Mouse (Mus musculus) liver, embryonic 11.5 days (tissue): Measurements from ENCODE around the gene 1110004F10Rik. TPM values are rescaled to one million over a fixed set of nuclear protein-coding genes. Genes with fewer than 3 reads are reported as not detected.
"Not testable (repeated sequence)": the region's sequence is repeated elsewhere in the genome, so short reads cannot be mapped to it uniquely, and the experiment has no call there.

Experiments
- ATAC-seq: fragments of 200-750 bp; cut with Nextera tagmentation; replicated peaks from 2 replicates; pipeline ENCODE4 v1.8.0; 2017; ENCODE audit warnings: moderate number of reproducible peaks, mild to moderate bottlenecking, moderate TSS enrichment, moderate library complexity; ENCODE audit not compliant: low FRiP score
- DNase-seq: peaks from one replicate; pipeline ENCODE4 v3.0.0-alpha.2; 2017; ENCODE audit warnings: low spot score
- H3K27ac ChIP-seq: fragments of 300-500 bp; sonication (generic); 2 replicates; pipeline ENCODE4 v1.5.1; 2014; ENCODE audit warnings: mild to moderate bottlenecking, low read depth, low read length, control low read depth
- H3K27me3 ChIP-seq: fragments of 300-500 bp; sonication (generic); replicated peaks from 2 replicates; pipeline ENCODE4 v1.6.1; 2014; ENCODE audit warnings: low read length, mixed read lengths; ENCODE audit not compliant: control insufficient read depth, insufficient read depth
- H3K36me3 ChIP-seq: fragments of 300-500 bp; sonication (generic); 2 replicates; pipeline ENCODE4 v1.6.1; 2014; ENCODE audit warnings: mild to moderate bottlenecking, low read length, moderate library complexity, mixed read lengths; ENCODE audit not compliant: control insufficient read depth, insufficient read depth
- H3K4me1 ChIP-seq: fragments of 300-500 bp; sonication (generic); replicated peaks from 2 replicates; pipeline ENCODE4 v1.6.1; 2014; ENCODE audit warnings: low read length, mixed read lengths; ENCODE audit not compliant: control insufficient read depth, insufficient read depth
- H3K4me2 ChIP-seq: fragments of 300-500 bp; sonication (generic); 2 replicates; pipeline ENCODE4 v1.6.1; 2014; ENCODE audit warnings: mild to moderate bottlenecking, control low read depth, moderate library complexity
- H3K4me3 ChIP-seq: fragments of 300-500 bp; sonication (generic); 2 replicates; pipeline ENCODE4 v1.5.1; 2014; ENCODE audit warnings: low read depth, low read length, control low read depth
- H3K9ac ChIP-seq: fragments of 300-500 bp; sonication (generic); 2 replicates; pipeline ENCODE4 v1.6.1; 2014; ENCODE audit warnings: low read depth, low read length, control low read depth
- H3K9me3 ChIP-seq: fragments of 300-500 bp; sonication (generic); 2 replicates; pipeline ENCODE4 v1.6.1; 2016; ENCODE audit warnings: low read length, inconsistent platforms, mixed read lengths; ENCODE audit not compliant: control insufficient read depth
- WGBS: fragments of 180-500 bp; shearing (Covaris S2); extraction: QIAGEN DNeasy Blood & Tissue Kit; methylation state at CpG from one replicate; pipeline ENCODE4 v1.1.7; 2014; 5-methylcytosine and 5-hydroxymethylcytosine counted together
- polyA plus RNA-seq: library from polyadenylated mRNA; unstranded; fragments of >200 nt; fragmentation: Nextera tagmentation; extraction: Ambion mirVana; gene quantifications from 2 replicates; pipeline ENCODE4 v1.2.1, GENCODE M21; 2014

1110004F10Rik gene
- polyA plus RNA-seq, 1 experiment from 2014 or later: 247 TPM

- Histone ChIP-seq H3K27ac (no peak overlapping the region), H3K4me1 (peaks cover 4% of the 10 kb centered on the region), H3K4me2 (peak overlapping the region; percentile 87), H3K4me3 (peak overlapping the region; percentile 47; the same call in 1 of the 2 replicates), H3K27me3 (peaks cover 44% of the 10 kb centered on the region), H3K9me3 (no peaks in the 10 kb centered on the region), H3K9ac (no peak overlapping the region), H3K36me3 (no peaks in the 10 kb centered on the region)
- WGBS: 28% methylated on average over 15 of the region's 15 CpGs
- DNase-seq (peak; percentile 31), ATAC-seq (no peak)
Measured at GRCm38 (mm10) chr7:116040470-116041019, 1.3 kb downstream of the 1110004F10Rik start.

DNA sequence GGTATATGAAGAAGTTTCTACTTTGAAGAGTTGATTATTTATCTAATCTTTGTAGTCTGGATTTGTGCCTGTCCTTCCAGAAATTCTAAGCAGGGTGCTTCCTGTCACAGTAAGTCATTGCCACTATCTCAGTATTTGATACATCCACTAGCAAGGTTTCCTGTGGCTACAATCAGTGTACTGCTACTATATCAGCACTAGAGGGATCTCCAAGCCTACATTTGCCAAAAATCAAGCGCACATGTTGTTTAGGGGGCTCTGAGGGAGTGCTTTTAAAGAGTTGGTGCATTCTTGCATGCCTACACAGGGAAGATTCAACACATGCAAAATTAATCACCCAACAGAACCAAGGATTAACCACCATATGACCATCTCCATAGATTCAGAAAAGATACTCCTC lies 21.5 kb downstream of the 1110004F10Rik start:
- Histone ChIP-seq H3K36me3 (no peaks in the 10 kb centered on the region), H3K4me3 (no peak overlapping the region), H3K4me2 (no peak overlapping the region), H3K9me3 (no peaks in the 10 kb centered on the region), H3K9ac (no peak overlapping the region), H3K27me3 (no peaks in the 10 kb centered on the region), H3K27ac (no peak overlapping the region), H3K4me1 (no peaks in the 10 kb centered on the region)
- DNase-seq (no peak), ATAC-seq (no peak)
- WGBS: 48% methylated on average over 1 of the region's 1 CpGs

GRCm38 (mm10) chr7:116084366-116084765 lies 45.2 kb downstream of the 1110004F10Rik start, which contains the start of gene Gm4353:
Gene Gm4353, minus strand, starts transcription at chr7:116084635.
- not testable (repeated sequence) for H3K9ac ChIP-seq, ATAC-seq, H3K27ac ChIP-seq, H3K27me3 ChIP-seq, H3K4me2 ChIP-seq, H3K4me3 ChIP-seq, H3K9me3 ChIP-seq, H3K36me3 ChIP-seq, DNase-seq, H3K4me1 ChIP-seq
- WGBS: 92% methylated on average over 11 of the region's 11 CpGs

DNA sequence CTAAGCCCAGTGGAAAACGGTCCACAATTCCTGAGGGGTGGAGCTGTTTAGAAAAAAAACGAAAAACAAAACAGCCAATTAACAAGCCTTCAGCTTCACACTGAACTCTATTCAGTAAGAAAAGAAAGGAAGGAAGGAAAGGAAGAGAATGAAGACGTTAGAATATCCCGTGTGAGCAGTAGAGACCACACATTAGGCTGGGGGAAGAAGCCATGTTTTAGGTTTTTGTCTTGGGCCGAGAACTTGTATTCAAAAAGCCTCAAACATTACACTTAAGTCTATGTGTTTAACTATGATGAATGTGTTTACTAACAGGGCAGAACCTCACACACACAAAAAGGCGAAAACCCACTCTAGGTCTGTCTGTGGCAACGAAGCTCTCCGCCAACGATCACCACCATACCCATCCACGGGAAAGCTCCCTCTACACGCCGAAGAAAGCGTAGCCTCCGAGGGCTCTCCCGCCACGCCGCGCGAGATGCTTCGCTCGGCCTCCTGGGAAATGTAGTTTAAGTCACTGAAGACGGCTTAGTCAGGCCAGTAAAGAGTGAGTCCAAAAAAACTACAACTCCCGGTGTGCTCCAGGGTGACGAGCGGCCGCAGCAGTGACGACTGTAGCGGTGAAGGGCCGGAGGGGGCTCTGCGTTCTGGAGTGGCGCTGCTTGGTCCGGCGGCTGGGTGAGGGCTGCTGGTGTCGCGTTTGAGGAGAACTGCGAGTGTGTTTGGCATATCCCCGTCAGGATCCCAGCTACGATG lies 53.7 kb downstream of the 1110004F10Rik start:
- Histone ChIP-seq H3K36me3 (no peaks in the 10 kb centered on the region), H3K9ac (peak overlapping the region; percentile 86), H3K4me3 (peak overlapping the region; percentile 65), H3K27me3 (no peaks in the 10 kb centered on the region), H3K27ac (peak overlapping the region; percentile 80), H3K4me2 (peak overlapping the region; percentile 92), H3K9me3 (no peaks in the 10 kb centered on the region), H3K4me1 (peaks cover 21% of the 10 kb centered on the region)
- under 1% methylated on average over 38 of the region's 38 CpGs for whole genome bisulfite sequencing
- DNase-seq: peak; percentile 92
- ATAC-seq: peak; percentile 100

- DNase-seq: no peak
Measured at GRCm38 (mm10) chr7:116093466-116093850, 54.3 kb downstream of the 1110004F10Rik start.

GRCm38 (mm10) chr7:116099952-116100528 lies 60.8 kb downstream of the 1110004F10Rik start:
- Histone ChIP-seq H3K27me3 (no peaks in the 10 kb centered on the region), H3K36me3 (peaks cover 21% of the 10 kb centered on the region), H3K9me3 (no peaks in the 10 kb centered on the region), H3K4me3 (no peak overlapping the region), H3K4me2 (no peak overlapping the region), H3K9ac (no peak overlapping the region), H3K4me1 (peaks cover 7% of the 10 kb centered on the region), H3K27ac (no peak overlapping the region)
- ATAC-seq (0 out of 2 replicates have a peak, but pooled peaks have one; percentile 29), DNase-seq (no peak)
- 83% methylated on average over 7 of the region's 7 CpGs for WGBS

More at GRCm38 (mm10) chr7:116093466-116093850, 54.3 kb downstream of the 1110004F10Rik start:
- H3K4me3 ChIP-seq: peak overlapping the region; percentile 65
- peak; percentile 75 for ATAC-seq
- peak overlapping the region; percentile 92 for H3K4me2 ChIP-seq
- no peaks in the 10 kb centered on the region for H3K36me3 ChIP-seq
- no peaks in the 10 kb centered on the region for H3K9me3 ChIP-seq
- no peaks in the 10 kb centered on the region for H3K27me3 ChIP-seq
- under 1% methylated on average over 19 of the region's 19 CpGs for WGBS
- H3K9ac ChIP-seq: peak overlapping the region; percentile 86
- H3K27ac ChIP-seq: peak overlapping the region; percentile 80
- H3K4me1 ChIP-seq: peaks cover 21% of the 10 kb centered on the region

DNA sequence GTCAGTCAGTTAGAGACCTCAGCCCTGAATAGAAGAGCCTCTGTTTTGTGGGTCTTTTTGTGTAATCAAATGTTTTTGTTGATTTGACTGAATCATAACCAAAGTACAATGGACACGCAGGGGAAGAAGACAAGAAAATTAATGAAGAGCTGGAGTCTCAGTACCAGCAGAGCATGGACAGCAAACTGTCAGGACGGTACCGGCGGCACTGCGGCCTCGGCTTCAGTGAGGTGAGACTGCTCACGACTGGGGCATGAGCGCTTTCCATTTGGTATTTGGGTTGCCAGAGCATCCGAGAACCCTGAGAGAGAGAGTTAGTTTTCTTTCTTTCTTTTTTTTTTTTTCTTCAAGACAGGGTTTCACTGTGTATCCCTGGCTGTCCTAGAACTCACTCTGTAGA lies 63.9 kb downstream of the 1110004F10Rik start:
- no peak overlapping the region for H3K4me2 ChIP-seq
- peaks cover 30% of the 10 kb centered on the region for H3K36me3 ChIP-seq

GRCm38 (mm10) chr7:116110661-116111060 lies 71.5 kb downstream of the 1110004F10Rik start:
- Histone ChIP-seq H3K4me2 (no peak overlapping the region), H3K36me3 (peaks cover 4% of the 10 kb centered on the region; the same call in 1 of the 2 replicates), H3K27ac (no peak overlapping the region), H3K27me3 (no peaks in the 10 kb centered on the region), H3K9me3 (no peaks in the 10 kb centered on the region), H3K4me1 (no peaks in the 10 kb centered on the region), H3K9ac (no peak overlapping the region), H3K4me3 (no peak overlapping the region)
- ATAC-seq: no peak
- 72% methylated on average over 3 of the region's 3 CpGs for WGBS
- no peak for DNase-seq

More for the DNA sequence above, 63.9 kb downstream of the 1110004F10Rik start:
- ATAC-seq: no peak
- 97% methylated on average over 9 of the region's 9 CpGs for WGBS
- no peak for DNase-seq
- no peak overlapping the region for H3K4me3 ChIP-seq
- H3K27ac ChIP-seq: no peak overlapping the region
- H3K9me3 ChIP-seq: no peaks in the 10 kb centered on the region
- no peak overlapping the region for H3K9ac ChIP-seq
- no peaks in the 10 kb centered on the region; the same call in 1 of the 2 replicates for H3K4me1 ChIP-seq
- H3K27me3 ChIP-seq: no peaks in the 10 kb centered on the region
